Mouse (Mus musculus): ENCODE data around the gene 4933425L06Rik. TPM values are rescaled to one million over a fixed set of nuclear protein-coding genes. Genes with fewer than 3 reads are reported as not detected.

4933425L06Rik gene
- total RNA-seq, 1 experiment from 2014 or later = not detected

GRCm38 (mm10) chr13:105122092-105122491 lies 40.2 kb downstream of the 4933425L06Rik start:
- ATAC-seq (replicated peaks; ENCODE audit: insufficient number of reproducible peaks, low FRiP score, low TSS enrichment, poor library complexity, severe bottlenecking) = no peak

GRCm38 (mm10) chr13:105130080-105130479 lies 48.2 kb downstream of the 4933425L06Rik start:
- ATAC-seq (replicated peaks; ENCODE audit: insufficient number of reproducible peaks, low FRiP score, low TSS enrichment, poor library complexity, severe bottlenecking) = no peak

GRCm38 (mm10) chr13:105132370-105132769 lies 50.4 kb downstream of the 4933425L06Rik start:
- ATAC-seq (replicated peaks; ENCODE audit: insufficient number of reproducible peaks, low FRiP score, low TSS enrichment, poor library complexity, severe bottlenecking) = no peak

DNA sequence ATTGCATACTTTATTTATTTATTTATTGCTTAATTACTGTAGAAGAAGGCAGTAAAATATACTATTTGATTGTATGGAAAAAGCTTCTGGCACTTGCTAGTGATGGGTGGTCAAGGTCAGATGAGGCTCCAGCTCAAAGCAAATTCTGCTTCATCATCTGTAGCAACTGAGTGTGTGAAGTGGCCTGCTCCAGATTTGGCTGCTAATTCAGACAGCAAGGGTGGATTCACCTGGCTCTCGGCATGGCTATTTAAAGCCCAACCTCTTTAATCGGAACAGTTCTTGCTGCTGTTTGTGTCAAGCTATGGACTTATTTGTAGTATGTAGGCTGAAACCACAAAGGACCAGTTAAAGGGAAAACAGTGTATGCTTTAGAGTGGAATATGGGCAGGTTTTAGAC lies 50.9 kb downstream of the 4933425L06Rik start:
- ATAC-seq (replicated peaks; ENCODE audit: insufficient number of reproducible peaks, low FRiP score, low TSS enrichment, poor library complexity, severe bottlenecking) = no peak

- no peak for ATAC-seq (replicated peaks; ENCODE audit: insufficient number of reproducible peaks, low FRiP score, low TSS enrichment, poor library complexity, severe bottlenecking)
Observed at GRCm38 (mm10) chr13:105134397-105134796, 52.5 kb downstream of the 4933425L06Rik start.

DNA sequence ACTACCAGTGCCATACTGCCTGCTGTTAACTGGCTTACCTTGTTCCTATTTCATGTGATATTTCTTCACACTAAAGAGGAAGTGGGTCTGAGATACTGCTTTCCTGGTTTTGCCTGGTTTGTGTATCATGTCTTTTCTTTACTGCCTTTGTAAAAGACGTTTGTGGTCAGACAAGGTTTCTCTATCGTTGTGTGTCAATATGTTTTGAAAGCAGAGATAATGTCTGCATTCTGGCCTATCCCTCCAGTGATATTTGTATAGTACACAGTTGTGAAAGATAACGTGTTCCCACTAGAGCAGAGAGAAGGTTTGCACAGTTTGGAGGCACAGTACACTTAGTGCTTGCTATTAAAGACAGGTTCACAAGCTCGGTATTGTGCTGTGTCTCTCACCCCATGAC lies 58.0 kb downstream of the 4933425L06Rik start:
- no peak for ATAC-seq (replicated peaks; ENCODE audit: insufficient number of reproducible peaks, low FRiP score, low TSS enrichment, poor library complexity, severe bottlenecking)

DNA sequence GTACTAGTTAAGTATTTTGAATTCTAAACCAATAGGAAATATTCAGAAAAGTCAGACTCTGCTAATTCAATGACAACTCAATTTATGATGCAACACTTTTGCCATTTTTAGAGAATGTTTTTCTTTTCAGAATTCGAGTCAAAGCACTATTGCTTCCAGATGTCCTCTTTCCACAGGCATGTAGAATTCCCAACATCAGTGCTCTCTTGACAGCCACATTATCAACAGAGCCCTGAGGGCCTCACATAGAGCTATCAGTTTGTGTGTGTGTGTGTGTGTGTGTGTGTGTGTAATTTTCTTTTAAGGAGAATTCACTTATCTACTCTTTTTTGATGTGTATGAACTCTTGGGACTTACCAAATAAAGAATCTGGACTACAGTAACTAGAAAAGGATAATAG lies 64.9 kb downstream of the 4933425L06Rik start:
- ATAC-seq (replicated peaks; ENCODE audit: insufficient number of reproducible peaks, low FRiP score, low TSS enrichment, poor library complexity, severe bottlenecking) = no peak

GRCm38 (mm10) chr13:105147795-105148418 lies 66.0 kb downstream of the 4933425L06Rik start:
- ATAC-seq (replicated peaks; ENCODE audit: insufficient number of reproducible peaks, low FRiP score, low TSS enrichment, poor library complexity, severe bottlenecking) = no peak

DNA sequence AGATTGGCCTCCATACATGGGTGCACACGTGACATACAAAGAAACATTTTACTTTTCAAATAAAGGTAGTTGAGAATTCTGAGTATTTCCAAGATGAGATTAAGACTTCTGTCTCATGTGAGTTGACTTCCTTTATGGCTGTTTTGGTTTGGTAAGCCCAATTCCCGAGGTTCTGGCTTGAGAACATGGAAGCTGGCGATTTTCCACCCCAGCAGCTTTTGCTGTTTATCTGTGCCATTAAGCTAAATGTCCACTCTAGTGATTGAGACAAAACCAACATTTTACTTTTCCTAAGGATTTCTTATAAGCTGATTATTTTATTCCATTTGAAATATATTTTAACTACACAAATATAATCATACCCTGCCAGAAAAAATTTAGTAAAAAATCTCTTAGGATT lies 68.1 kb downstream of the 4933425L06Rik start:
- no peak for ATAC-seq (replicated peaks; ENCODE audit: insufficient number of reproducible peaks, low FRiP score, low TSS enrichment, poor library complexity, severe bottlenecking)

- ATAC-seq (replicated peaks; ENCODE audit: insufficient number of reproducible peaks, low FRiP score, low TSS enrichment, poor library complexity, severe bottlenecking) = no peak
Observed at GRCm38 (mm10) chr13:105153955-105154354, 72.0 kb downstream of the 4933425L06Rik start.

GRCm38 (mm10) chr13:105165441-105165840 lies 83.5 kb downstream of the 4933425L06Rik start:
- no peak for ATAC-seq (replicated peaks; ENCODE audit: insufficient number of reproducible peaks, low FRiP score, low TSS enrichment, poor library complexity, severe bottlenecking)

Other genes with a start within 250 kb of the 4933425L06Rik start
- not detected in 3 replicates for gene Shisal2b, start 218.2 kb upstream of the 4933425L06Rik start, total RNA-seq (2017)
- not detected in 3 replicates for gene Rgs7bp, start 27.2 kb upstream of the 4933425L06Rik start, total RNA-seq (2017)
- 0.29 TPM in 1 of 3 replicates, not detected in the others for gene Rnf180, start 212.7 kb downstream of the 4933425L06Rik start, total RNA-seq (2017)

Measured in monocyte, adult 5-6 weeks (primary cell).